Comparison of ENCODE assay signal across 8 mouse cellular contexts in the genomic region with DNA sequence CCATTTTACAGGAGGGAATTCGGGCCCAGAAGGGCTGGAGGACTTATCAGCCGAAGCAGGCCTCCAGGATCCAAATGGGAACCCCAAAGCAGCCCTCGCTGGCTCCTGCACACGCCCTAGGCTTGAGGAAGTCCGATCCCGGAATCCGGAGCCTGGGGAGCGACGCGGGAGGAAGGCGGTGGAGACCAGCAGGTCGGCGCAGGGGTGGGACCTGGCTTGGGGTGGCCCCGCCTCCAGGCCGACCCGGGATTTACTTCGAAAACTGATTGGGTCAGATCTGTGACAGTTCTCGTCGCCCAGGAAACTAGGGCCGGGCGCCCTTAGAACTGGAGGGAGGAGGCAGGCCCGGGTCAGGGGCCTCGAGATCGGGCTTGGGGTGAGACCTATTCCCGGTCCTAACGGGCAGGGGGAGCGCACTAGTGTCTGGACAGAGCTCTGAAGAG. TPM values are rescaled to one million over a fixed set of nuclear protein-coding genes. Genes with fewer than 3 reads are reported as not detected.
DNase-seq lines count a peak whose midpoint lies in the region; ATAC-seq and TF ChIP-seq lines count a peak whose summit lies in the region.

TSS of gene Gpr137 (minus strand) at position 232 of the 443 bp plus-strand sequence.

- TF ChIP-seq CTCF in ES-Bruce4 (IDR thresholded peaks at IDR 0.05; ENCODE audit: low read depth, low read length) = no peak
- no peak for TF ChIP-seq CTCF in lung, adult 2 months (IDR thresholded peaks at IDR 0.05; ENCODE audit: insufficient read depth, low read length)

- TF ChIP-seq EP300 in ES-Bruce4 (IDR thresholded peaks at IDR 0.05; ENCODE audit: insufficient read depth, low read depth, low read length) = no peak

- no peaks in the 10 kb centered on the region for H3K9me3 ChIP-seq in ES-Bruce4 (replicated peaks; ENCODE audit: control insufficient read depth, insufficient read depth, low read length, poor library complexity, severe bottlenecking)
- no peaks in the 10 kb centered on the region for H3K9me3 ChIP-seq in forebrain, embryonic 14.5 days (replicated peaks; ENCODE audit: control insufficient read depth, low read length)

- H3K27ac ChIP-seq in ES-Bruce4 (ENCODE audit: insufficient read depth, low read length) = peak within 1 kb of the TSS; percentile 60
- H3K27ac ChIP-seq in forebrain, embryonic 14.5 days (ENCODE audit: low read depth, low read length) = peak within 1 kb of the TSS; percentile 91

- no peaks in the 10 kb centered on the region for H3K27me3 ChIP-seq in ES-Bruce4 (ENCODE audit: control insufficient read depth, insufficient read depth, low read length, poor library complexity, severe bottlenecking)
- H3K27me3 ChIP-seq in forebrain, embryonic 14.5 days (replicated peaks; ENCODE audit: control insufficient read depth, insufficient read depth, low read length) = no peaks in the 10 kb centered on the region

- peak; percentile 66 for TF ChIP-seq POLR2A in ES-Bruce4 (IDR thresholded peaks at IDR 0.05; ENCODE audit: insufficient read depth, low read length)
- peak; percentile 87 for TF ChIP-seq POLR2A in lung, adult 2 months (IDR thresholded peaks at IDR 0.05; ENCODE audit: borderline replicate concordance, extremely low read depth, low read depth, low read length)

- peak; percentile 73 for ATAC-seq in cerebellum, adult (ENCODE audit: insufficient number of reproducible peaks, low FRiP score, low TSS enrichment)
- ATAC-seq in forebrain, embryonic 14.5 days = peak; percentile 83
- ATAC-seq in neutrophil, adult 5-6 weeks (ENCODE audit: extremely low read depth, insufficient number of reproducible peaks, low FRiP score, poor library complexity, severe bottlenecking) = peak; percentile 75

- peak within 1 kb of the TSS; percentile 97 for H3K4me2 ChIP-seq in forebrain, embryonic 14.5 days (ENCODE audit: low read length)

- peak within 1 kb of the TSS; percentile 96 for H3K4me3 ChIP-seq in ES-Bruce4 (ENCODE audit: low read depth, low read length)
- H3K4me3 ChIP-seq in forebrain, embryonic 14.5 days (ENCODE audit: low read depth, low read length) = peak within 1 kb of the TSS; percentile 77
- H3K4me3 ChIP-seq in lung, adult 2 months (replicated peaks; ENCODE audit: extremely low read depth, low read depth, low read length) = peak within 1 kb of the TSS; percentile 99

- intact Hi-C loops in heart, postnatal 14 days (cut with DNase I) = no loop called here

- peak; percentile 90 for DNase-seq in forebrain, embryonic 14.5 days (ENCODE audit: low spot score)
- peak; percentile 94 to 95 for DNase-seq in heart, postnatal 14 days
- peak; percentile 90 to 96 for DNase-seq in layer of hippocampus, adult 18-20 months (ENCODE audit: low spot score in 2 of 2)
- peak; percentile 92 for DNase-seq in lung, adult 2 months
- peak; percentile 95 to 96 for DNase-seq in thymus, adult 18-20 months

- under 1% methylated on average over 27 of the region's 27 CpGs for WGBS in forebrain, embryonic 14.5 days
- under 1% methylated on average over 27 of the region's 27 CpGs for WGBS in lung, adult 2 months

- H3K9ac ChIP-seq in ES-Bruce4 (ENCODE audit: low read depth, poor library complexity, severe bottlenecking) = peak within 1 kb of the TSS; percentile 86
- H3K9ac ChIP-seq in forebrain, embryonic 14.5 days (ENCODE audit: low read length) = peak within 1 kb of the TSS; percentile 86

- H3K36me3 ChIP-seq in ES-Bruce4 (ENCODE audit: control insufficient read depth, insufficient read depth, low read length, poor library complexity, severe bottlenecking) = no peaks in the 10 kb centered on the region
- peaks cover 9% of the 10 kb centered on the region; the same call in 1 of the 2 replicates for H3K36me3 ChIP-seq in forebrain, embryonic 14.5 days (ENCODE audit: control insufficient read depth, insufficient read depth, low read length)

- H3K4me1 ChIP-seq in ES-Bruce4 (ENCODE audit: control insufficient read depth, insufficient read depth, low read length) = no peaks in the 10 kb centered on the region
- peaks cover 25% of the 10 kb centered on the region for H3K4me1 ChIP-seq in forebrain, embryonic 14.5 days (ENCODE audit: control insufficient read depth, insufficient read depth, low read length)
- peaks cover 7% of the 10 kb centered on the region; the same call in 1 of the 2 replicates for H3K4me1 ChIP-seq in lung, adult 2 months (ENCODE audit: control insufficient read depth, insufficient read depth, low read length)

RNA-seq across cellular contexts. Expression of gene Gpr137, which starts in this region (rescaled TPM):
- 9.0 and 12.8 TPM in 2 replicates for polyA plus RNA-seq in ES-Bruce4 (2011; ENCODE audit: insufficient read depth, insufficient read length, low read depth, missing spikeins)
- polyA plus RNA-seq in forebrain, embryonic 14.5 days (2014; fragmentation: Nextera tagmentation; extraction: Ambion mirVana) = 38.1 and 45.0 TPM in 2 replicates
- total RNA-seq in heart, postnatal 14 days (2021) = 10 to 100 TPM; 34.1 to 40.0 TPM
- total RNA-seq in layer of hippocampus, adult 18-20 months (2021) = 100 to 1,000 TPM; 105 to 108 TPM
- polyA plus RNA-seq in lung, adult 2 months (2012; rRNA removed) = 77.6 and 85.1 TPM in 2 replicates
- 23.5 and 31.7 TPM in 2 replicates for total RNA-seq in neutrophil, adult 5-6 weeks (2017)

Comparison
In these comparisons a context has a peak if more than half of its experiments do, and no peak if none do; other contexts are left out.
1. Peak in every context shown above with its lines: DNase-seq, ATAC-seq, H3K4me3 ChIP-seq and H3K27ac ChIP-seq.